Mouse (Mus musculus): ENCODE results near the gene Fignl1.

Gene Fignl1

GRCm38 (mm10) chr11:11766105-11766504 lies 42.7 kb downstream of the Fignl1 start:
- DNase-seq (ENCODE audit: low spot score), result no peak

DNA sequence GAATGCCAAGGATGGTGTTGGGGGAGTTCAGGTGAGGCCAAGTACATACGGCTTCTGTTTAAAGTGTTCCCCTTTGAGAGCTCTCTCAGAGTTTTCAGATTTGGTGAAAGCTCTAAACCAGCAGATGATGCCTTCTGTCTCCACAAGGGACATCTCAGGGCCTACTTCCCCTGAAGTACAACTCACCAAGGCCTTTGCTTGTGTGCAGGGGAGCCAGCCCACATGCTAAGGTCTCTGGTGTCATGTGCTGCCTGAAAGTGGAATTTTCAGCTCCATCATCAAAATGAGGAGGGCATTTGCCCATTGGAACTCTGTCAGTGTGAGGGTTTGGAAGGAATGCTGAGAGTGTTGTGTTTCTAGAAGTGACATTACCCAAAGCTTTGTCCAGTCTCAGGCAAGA lies 43.3 kb downstream of the Fignl1 start:
- DNase-seq (ENCODE audit: low spot score), result no peak

- DNase-seq (ENCODE audit: low spot score), result no peak
Observed at GRCm38 (mm10) chr11:11763211-11763666, 45.5 kb downstream of the Fignl1 start.

DNA sequence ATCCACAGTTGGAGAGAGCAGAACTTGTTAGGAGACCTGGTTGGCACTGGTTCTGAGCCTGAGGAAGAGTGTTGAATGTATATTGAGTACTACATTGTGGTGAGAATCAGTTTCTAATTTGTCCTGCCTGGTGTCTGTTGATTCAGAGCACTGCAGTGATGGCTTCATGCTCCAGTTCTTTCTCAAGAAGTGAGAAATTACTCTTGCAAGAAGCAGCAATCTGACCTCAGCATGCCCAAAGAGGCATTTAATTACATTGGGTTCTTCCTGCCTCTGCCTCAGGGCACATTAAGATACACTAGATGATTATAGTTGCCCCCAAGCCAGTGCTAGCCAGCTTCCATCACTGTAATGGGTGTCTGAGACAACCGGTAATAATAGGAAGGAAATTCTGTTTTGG lies 49.9 kb downstream of the Fignl1 start:
- no peak for DNase-seq (ENCODE audit: low spot score)

- no peak for DNase-seq (ENCODE audit: low spot score)
Observed at GRCm38 (mm10) chr11:11758121-11758520, 50.6 kb downstream of the Fignl1 start.

GRCm38 (mm10) chr11:11752859-11753258 lies 55.9 kb downstream of the Fignl1 start:
- no peak for DNase-seq (ENCODE audit: low spot score)

DNA sequence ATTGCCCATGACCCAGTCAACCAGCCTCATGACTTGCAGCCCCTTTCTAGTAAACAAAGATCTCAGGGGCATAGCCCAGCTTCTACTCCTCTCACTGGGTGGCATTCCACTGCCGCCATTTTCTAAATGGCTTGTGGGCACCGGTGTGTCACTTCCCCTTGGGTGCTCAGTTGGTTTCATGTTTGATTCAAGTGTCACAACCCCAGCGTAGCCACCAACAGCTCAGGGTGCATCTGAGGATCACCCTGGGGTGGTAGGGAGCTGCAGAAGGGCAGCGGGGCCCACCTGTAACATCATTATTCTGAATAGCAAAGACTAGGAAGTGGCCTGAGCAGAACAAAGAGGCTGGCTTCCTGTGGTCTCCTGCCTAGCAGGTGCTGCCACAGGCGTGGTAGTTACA lies 57.7 kb downstream of the Fignl1 start:
- no peak for DNase-seq (ENCODE audit: low spot score)

GRCm38 (mm10) chr11:11744222-11744621 lies 64.5 kb downstream of the Fignl1 start:
- DNase-seq (ENCODE audit: low spot score), result no peak

DNA sequence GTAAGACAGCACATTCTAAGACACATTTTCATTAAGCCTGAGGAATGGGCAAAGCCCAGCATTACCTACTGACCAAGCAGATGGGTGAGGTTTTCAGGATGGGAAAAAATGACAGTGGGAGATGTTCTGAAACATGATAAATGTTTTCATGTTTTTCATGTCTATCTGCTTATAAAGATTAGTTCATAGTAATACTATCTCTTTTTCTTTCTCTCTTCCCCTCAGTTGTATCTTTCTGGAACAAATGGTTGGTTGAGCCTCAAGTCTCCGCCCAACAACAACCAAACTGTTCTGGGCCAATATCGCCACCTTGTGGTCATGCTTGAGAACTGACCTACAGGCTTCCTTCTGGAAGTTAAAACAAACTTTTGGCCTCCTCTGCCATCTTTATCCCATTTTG lies 66.1 kb downstream of the Fignl1 start:
- DNase-seq (ENCODE audit: low spot score), result peak; percentile 74

DNA sequence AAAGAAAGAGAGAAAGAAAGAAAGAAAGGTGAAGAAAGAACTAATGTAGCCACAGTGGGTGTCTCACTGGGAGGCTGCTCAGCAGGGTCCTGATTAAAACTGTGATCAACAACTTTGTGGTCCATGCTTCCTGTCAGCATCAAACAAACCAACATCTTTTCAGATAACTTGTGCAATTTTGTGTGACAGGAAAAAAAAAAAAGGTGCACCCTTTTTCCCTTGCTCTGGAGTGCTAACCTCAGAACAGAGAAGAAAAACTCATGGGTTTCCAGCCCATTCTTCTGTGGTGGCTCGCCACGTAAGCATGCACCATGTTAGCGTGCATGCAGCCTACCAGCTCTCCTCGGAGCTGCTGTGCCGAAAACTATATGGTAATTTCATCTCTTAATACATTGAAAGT lies 67.2 kb downstream of the Fignl1 start:
- DNase-seq (ENCODE audit: low spot score), result no peak

- DNase-seq (ENCODE audit: low spot score), result no peak
Observed at GRCm38 (mm10) chr11:11740603-11741002, 68.2 kb downstream of the Fignl1 start.

- no peak for DNase-seq (ENCODE audit: low spot score)
Observed at GRCm38 (mm10) chr11:11739054-11739453, 69.7 kb downstream of the Fignl1 start.

DNA sequence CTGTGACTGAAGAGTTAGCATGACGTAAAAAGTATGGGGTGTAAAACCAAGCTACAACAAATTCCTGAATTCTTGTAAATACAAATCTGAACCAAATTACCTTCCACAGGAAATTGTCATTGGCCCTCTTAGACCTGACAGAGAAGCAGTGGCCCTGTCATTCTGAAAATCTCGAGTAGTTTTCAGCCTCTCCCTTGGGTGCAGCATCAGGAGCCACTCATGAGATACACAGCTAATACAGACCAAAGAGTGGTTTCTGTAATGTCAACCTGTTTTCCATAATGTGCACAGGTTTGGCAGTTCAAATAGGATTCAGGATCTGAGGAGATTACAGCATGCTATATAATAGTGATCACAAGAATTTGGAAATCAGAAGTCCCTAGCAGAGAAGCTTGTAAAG lies 71.2 kb downstream of the Fignl1 start:
- DNase-seq (ENCODE audit: low spot score), result no peak

Data from spleen, adult 12 weeks (tissue).